Mouse (Mus musculus): Measurements from ENCODE around the gene Dock10. TPM values are rescaled to one million over a fixed set of nuclear protein-coding genes. Genes with fewer than 3 reads are reported as not detected.
A peak's percentile ranks its signal among the peaks of the same experiment; 100 is the strongest.

Gene Dock10
- total RNA-seq, 2 experiments from 2014 or later = 3.6 to 5.6 TPM

GRCm38 (mm10) chr1:80665161-80665560 lies 93.2 kb downstream of the Dock10 start:
- DNase-seq (ENCODE audit: low spot score) = peak; percentile 3
- intact Hi-C loops (cut with DNase I) = no loop called here

- no peak for DNase-seq (ENCODE audit: low spot score)
- intact Hi-C loops (cut with DNase I) = no loop called here
Observed at GRCm38 (mm10) chr1:80661506-80662402, 96.6 kb downstream of the Dock10 start.

GRCm38 (mm10) chr1:80659465-80660245 lies 98.7 kb downstream of the Dock10 start:
- intact Hi-C loops (cut with DNase I) = no loop called here
- no peak for DNase-seq (ENCODE audit: low spot score)

- intact Hi-C loops (cut with DNase I) = no loop called here
- no peak for DNase-seq (ENCODE audit: low spot score)
Observed at GRCm38 (mm10) chr1:80656389-80656788, 101.9 kb downstream of the Dock10 start.

- intact Hi-C loops (cut with DNase I) = no loop called here
- no peak for DNase-seq (ENCODE audit: low spot score)
Observed at GRCm38 (mm10) chr1:80655854-80656253, 102.5 kb downstream of the Dock10 start.

- DNase-seq (ENCODE audit: low spot score) = no peak
- intact Hi-C loops (cut with DNase I) = no loop called here
Observed at GRCm38 (mm10) chr1:80655195-80655594, 103.1 kb downstream of the Dock10 start.

- DNase-seq (ENCODE audit: low spot score) = no peak
- intact Hi-C loops (cut with DNase I) = no loop called here
Observed at GRCm38 (mm10) chr1:80654177-80654576, 104.2 kb downstream of the Dock10 start.

GRCm38 (mm10) chr1:80652803-80653202 lies 105.5 kb downstream of the Dock10 start:
- no peak for DNase-seq (ENCODE audit: low spot score)
- intact Hi-C loops (cut with DNase I) = no loop called here

GRCm38 (mm10) chr1:80652083-80652482 lies 106.2 kb downstream of the Dock10 start:
- DNase-seq (ENCODE audit: low spot score) = no peak
- intact Hi-C loops (cut with DNase I) = no loop called here

- no peak for DNase-seq (ENCODE audit: low spot score)
- intact Hi-C loops (cut with DNase I) = no loop called here
Observed at GRCm38 (mm10) chr1:80646602-80647001, 111.7 kb downstream of the Dock10 start.

- intact Hi-C loops (cut with DNase I) = no loop called here
Observed at GRCm38 (mm10) chr1:80643866-80644451, 114.4 kb downstream of the Dock10 start.

GRCm38 (mm10) chr1:80641832-80642231 lies 116.5 kb downstream of the Dock10 start:
- DNase-seq (ENCODE audit: low spot score) = no peak
- intact Hi-C loops (cut with DNase I) = no loop called here

More at GRCm38 (mm10) chr1:80643866-80644451, 114.4 kb downstream of the Dock10 start:
- DNase-seq (ENCODE audit: low spot score) = no peak

- intact Hi-C loops (cut with DNase I) = no loop called here
- DNase-seq (ENCODE audit: low spot score) = no peak
Observed at GRCm38 (mm10) chr1:80641288-80641687, 117.0 kb downstream of the Dock10 start.

GRCm38 (mm10) chr1:80639553-80639952 lies 118.8 kb downstream of the Dock10 start:
- DNase-seq (ENCODE audit: low spot score) = no peak
- intact Hi-C loops (cut with DNase I) = no loop called here

GRCm38 (mm10) chr1:80637214-80637705 lies 121.1 kb downstream of the Dock10 start:
- DNase-seq (ENCODE audit: low spot score) = peak; percentile 11
- intact Hi-C loops (cut with DNase I) = no loop called here

GRCm38 (mm10) chr1:80635825-80636224 lies 122.5 kb downstream of the Dock10 start:
- intact Hi-C loops (cut with DNase I) = no loop called here

GRCm38 (mm10) chr1:80633536-80633935 lies 124.8 kb downstream of the Dock10 start:
- DNase-seq (ENCODE audit: low spot score) = no peak
- intact Hi-C loops (cut with DNase I) = no loop called here

More at GRCm38 (mm10) chr1:80635825-80636224, 122.5 kb downstream of the Dock10 start:
- no peak for DNase-seq (ENCODE audit: low spot score)

- intact Hi-C loops (cut with DNase I) = no loop called here
- no peak for DNase-seq (ENCODE audit: low spot score)
Observed at GRCm38 (mm10) chr1:80630179-80631149, 127.9 kb downstream of the Dock10 start.

GRCm38 (mm10) chr1:80628054-80628453 lies 130.3 kb downstream of the Dock10 start:
- DNase-seq (ENCODE audit: low spot score) = no peak
- intact Hi-C loops (cut with DNase I) = no loop called here

Measured in heart, postnatal 25 days (tissue).